Mouse (Mus musculus): ENCODE measurements around the gene Mdc1.

Mdc1 gene

DNA sequence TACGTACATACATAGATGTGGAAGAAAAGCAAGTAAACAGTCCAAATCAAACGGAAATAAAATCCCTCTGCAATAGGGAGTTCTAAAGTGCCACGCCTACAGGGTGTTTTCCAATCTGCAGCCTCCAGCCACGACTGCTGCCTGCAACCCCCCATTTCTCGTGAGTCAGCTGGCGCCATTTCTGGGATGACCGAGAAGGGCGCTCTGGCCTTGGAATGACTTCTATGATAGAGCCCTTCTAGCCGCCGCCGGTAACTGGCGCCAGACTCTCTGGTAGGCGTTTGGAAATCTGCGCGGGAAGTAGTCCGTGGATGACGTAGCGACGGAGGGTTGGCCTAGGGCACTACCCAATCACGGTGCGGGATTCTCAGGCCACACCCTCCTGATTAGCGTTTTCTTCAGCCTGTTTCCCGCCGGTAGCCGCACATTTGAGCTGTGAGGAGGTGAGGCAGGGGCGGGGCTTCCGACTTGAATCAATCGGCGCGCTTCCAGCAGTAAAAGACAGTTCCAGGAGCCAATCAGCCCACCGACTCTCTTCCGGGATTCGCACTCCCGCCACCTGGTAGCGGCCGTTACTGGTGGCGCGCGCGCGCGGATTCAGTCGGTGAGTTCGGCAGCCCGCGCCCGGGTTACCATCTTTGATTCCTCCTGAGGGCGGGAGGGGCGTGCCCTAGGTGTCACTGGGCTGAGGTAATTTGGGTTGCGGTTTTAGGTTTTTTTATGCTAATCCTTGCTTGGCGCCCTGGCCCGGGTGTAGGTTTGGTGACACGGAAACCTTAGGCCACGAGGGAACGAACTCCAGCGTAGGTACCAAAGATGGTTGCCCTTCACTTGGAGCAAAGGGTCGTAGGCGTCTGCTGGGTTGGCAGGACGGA lies at the start of gene Mdc1:
Mdc1 (plus strand) TSS at position 440 of the 875 bp plus-strand sequence.
- ATAC-seq (ENCODE audit: low TSS enrichment), result peak; percentile 83

DNA sequence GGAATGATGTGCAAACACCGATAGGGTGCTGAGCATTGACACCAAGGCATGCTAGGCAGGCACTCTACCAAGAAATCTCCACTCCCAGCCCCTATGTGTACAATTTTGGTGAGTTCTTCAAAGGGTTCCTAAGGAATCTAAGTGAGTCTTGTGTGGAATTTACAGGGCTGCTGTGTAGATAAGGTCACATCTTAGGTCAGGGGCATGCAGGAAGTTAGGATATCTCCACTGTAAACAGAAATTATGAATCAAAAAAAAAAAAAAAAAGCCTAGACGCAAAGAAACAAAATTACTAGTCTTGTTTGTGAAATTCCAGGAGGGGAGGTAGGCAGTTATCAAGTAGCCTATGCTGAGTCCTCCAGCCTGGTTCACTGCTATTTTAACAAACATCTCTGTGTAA lies 48.5 kb upstream of the Mdc1 start:
- ATAC-seq (ENCODE audit: low TSS enrichment), result no peak

DNA sequence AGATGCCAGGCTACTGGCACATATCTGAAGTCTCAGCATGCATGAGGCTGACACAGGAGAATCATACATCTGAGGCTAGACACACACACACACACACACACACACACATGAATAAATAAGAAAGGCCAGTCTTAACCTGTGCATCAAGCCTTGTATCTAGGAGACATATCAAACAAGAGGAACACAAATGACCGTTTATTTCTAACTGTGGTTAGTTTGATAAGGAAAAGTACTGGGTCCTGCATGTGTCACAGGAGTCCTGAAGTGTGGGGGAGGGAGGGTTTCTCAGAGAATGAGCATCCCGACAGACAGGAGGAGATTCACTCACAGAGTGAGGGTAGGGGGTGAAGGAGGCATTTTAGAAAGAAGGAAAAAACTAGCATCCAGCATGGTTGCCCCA lies 46.2 kb upstream of the Mdc1 start:
- ATAC-seq (ENCODE audit: low TSS enrichment), result no peak

DNA sequence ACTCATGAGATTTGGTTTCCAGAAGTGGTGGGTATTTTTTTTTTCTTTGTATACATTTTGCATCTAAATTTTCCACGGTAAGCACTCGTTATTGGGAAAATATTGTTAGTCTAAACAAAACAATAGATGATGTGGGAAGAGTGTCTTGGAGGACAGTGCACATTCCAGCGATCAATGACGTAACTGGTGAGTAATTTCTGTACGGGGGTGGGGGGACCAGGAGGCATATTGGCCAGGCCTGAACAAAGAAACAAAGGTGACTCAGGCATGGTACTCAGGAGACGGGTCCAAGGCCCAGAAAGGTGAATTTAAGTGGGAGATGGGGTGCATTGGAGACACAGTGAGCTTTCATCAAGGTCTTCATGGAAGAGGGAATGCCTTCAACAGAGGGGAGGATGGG lies 45.7 kb upstream of the Mdc1 start:
- no peak for ATAC-seq (ENCODE audit: low TSS enrichment)

DNA sequence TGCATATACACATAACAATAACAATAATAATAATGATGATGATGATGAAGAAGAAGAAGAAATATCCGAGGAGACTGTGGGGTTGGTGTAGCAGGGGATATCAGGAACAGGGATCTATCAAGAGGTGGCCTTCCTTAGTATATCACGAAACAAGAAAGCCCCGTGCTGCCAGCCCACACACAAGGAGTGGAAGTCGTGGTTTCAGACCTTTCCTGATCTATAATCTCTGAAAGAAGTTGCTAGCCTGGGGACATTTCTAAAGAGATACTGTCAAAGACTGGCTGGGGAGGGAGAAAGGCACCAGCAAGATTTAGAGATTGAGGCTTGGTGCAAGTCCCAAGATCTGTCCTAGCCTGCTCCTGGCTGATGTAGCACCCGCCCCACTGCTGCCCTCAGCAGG lies 44.5 kb upstream of the Mdc1 start:
- no peak for ATAC-seq (ENCODE audit: low TSS enrichment)

DNA sequence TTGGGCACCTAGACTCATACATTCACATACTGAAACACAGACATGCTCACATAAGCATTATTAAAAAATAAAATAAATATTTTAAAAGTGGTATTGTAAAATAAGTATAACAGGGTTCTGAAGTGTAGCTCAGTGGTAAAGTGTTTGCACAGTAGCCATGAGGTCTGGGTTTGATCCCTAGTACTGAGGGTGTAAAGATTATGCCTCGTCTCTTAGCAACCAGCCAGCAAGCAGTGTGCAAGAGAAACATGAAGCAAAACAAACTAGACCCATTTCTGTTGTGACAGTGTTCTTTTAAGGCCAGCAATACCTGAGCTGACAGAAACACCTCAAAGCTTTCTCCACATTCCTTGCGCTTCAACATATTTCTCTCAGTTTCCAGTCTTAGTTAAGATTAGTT lies 40.4 kb upstream of the Mdc1 start:
- no peak for ATAC-seq (ENCODE audit: low TSS enrichment)

DNA sequence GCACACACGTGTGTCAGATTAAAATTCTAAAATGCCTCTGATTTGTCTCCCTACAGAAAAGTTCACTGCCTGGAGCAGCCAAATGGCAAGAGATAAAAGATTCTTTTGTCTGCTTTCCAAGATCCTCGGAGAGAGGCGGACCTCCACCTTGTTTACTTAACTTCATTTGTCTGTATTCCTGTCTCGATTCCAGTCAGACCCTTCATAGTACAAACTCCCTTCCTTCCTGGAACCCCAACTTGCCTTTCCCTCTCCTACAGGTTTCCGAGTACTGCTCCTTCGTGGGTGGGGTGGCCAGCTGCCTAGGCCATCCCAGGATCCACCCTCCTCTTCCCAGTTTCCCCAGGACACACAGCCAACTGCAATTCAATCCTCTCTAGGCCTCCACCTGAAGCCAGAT lies 38.3 kb upstream of the Mdc1 start:
- ATAC-seq (ENCODE audit: low TSS enrichment), result no peak

DNA sequence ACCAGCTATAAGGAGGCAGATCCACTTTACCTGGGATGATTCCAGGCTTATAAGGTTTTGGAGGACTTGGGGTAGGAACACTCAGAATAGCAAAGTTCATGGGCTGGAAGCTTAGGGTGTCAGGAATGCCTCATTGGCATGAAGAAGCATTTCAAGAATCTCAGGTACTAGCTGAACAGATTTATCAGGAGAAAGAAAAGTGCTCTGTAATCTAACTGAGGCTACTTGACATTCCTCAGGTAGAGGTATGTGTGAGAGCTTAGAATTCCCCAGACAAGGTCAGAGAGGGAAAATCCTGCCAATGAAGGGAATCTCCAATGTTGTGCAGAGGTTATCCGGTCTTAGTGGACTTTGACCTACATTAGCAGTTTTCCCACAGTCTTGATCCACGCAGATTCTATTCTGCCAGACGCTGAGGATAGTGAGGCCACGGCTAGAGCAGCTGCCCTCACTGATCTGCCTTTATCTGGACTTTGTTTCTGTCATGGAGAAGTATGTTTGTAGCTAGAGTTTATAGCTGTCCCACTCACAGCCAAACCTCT lies 37.4 kb upstream of the Mdc1 start:
- ATAC-seq (ENCODE audit: low TSS enrichment), result no peak

DNA sequence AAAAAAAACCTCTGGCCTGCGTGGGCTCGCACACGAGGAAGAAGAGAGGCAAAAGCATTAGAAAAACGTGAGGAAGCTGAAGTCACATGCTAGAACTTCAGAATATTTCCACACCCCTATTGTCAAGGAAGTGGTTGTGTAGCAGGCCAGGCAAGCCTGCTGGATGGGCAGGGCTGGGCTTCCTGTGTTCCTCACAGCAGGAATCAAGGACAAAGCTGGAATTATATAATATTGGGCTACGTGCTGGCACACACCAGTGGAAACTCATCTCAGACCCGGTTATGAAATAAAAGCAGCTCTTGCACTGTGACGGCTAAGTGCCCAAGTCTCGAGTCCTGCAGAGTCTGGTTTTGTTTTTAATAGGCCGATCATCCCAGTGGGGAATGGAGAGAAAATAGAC lies 33.2 kb upstream of the Mdc1 start:
- peak; percentile 70; the same call in 1 of the 2 replicates for ATAC-seq (ENCODE audit: low TSS enrichment)

DNA sequence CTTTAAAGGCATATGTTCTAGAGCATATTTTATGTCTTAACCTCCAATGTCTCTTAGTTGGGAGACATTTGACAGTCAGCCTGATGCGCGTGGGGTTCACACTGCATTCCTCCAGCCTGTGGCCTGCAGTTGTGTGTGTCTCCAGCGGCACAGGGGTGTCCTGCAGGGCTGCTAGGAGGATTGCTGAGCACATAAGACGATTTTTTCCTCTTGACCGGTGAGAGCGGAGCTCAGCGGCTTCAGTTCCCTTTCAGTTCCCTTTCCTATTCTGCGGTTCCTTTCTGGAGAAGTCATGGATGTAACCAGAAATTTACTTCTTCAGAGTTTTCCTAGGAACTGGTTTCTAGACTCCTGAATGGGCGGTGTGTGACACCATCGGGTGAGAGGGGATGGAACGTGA lies 31.9 kb upstream of the Mdc1 start:
- no peak for ATAC-seq (ENCODE audit: low TSS enrichment)

DNA sequence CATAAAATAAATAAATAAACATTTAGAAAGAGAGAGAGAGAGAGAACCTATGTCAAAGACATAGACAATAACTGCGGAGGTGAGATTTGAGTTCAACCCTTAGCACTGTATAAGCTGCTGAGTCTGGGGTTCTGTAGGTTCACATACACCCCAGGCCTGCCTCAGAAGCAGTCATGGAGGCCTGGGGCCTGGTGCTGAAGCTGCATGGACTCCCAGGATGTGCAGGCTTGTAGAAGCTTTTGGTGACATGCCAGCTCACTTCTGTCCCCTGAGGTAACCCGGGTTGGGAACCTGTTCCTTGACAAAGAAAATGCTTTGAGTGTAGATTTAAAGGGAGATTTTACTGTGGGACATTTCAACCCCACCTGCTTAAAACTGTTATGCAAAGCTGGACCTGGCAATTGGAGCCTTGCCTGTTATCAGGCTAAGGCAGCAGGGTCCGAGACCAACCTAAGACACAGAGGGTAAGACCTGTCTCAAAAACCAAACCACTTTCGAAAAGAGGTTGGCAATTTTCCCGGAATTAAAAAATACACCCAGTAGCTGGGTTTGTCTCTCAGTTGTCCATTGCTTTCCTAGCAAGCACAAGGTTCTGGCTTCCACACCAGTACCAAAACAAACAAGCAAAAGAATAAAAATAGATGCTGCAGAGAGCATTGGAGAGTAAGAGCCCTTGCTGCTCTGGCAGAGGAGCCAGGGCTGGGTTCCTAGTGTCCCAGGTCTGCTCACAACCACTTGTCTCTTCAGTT lies 30.2 kb upstream of the Mdc1 start:
- no peak for ATAC-seq (ENCODE audit: low TSS enrichment)

DNA sequence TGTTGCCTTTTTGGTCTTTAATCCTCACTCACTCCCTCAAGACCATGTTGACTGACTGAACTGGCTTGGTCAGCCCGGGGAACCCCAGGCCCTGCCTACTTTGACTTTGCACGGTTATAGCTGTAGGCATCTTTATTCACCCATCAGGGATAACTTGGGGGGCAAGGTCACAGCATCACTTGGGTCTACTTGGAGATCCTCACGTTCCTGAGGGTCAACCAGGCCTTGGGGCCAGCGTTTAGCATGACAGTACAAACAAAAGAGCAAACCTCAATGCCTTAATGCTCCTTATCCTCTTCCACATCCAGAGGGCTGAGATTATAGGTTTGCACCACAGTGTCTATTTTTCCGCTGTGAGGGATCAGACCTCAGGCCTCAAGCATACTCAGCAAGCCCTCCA lies 29.0 kb upstream of the Mdc1 start:
- no peak for ATAC-seq (ENCODE audit: low TSS enrichment)

DNA sequence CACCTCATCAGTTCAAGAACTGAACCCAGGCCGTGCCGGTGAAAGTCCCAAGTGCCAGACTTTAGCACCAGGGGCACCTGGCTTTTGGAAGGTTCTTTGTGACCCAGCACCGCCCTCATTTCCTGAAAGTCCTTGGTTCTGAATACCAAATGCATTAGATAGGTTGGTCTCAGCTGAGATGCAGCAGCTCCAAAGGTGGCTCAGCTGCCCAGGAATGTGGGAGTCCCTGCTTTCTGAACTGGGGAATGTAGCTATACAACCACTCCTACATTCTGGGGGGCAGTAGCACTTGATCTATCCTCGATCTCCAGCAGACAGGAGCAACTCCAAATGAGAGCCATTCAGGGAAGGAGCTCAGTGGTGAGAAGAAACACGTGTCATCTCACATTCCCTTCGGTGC lies 28.6 kb upstream of the Mdc1 start:
- ATAC-seq (ENCODE audit: low TSS enrichment), result no peak

DNA sequence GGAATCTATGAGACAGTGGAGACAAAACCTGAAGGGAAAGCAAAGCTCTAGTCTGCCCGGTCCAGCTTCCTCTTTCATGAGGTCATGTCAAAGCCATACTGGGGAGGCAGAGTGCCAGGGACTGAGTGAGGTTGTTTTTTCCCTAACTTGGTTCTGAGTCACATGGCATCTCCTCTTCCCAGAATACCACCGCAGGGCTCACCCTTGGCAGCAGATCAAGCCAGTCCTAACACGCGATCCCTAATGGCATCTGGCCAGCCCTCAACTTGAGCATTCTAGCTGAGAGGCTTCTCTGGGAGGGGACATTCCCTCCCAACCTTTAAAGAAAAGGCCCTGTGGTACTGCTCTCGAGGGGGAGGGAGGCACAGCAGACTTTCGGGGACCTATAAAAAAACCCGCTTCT lies 28.1 kb upstream of the Mdc1 start:
- peak; percentile 44; the same call in 1 of the 2 replicates for ATAC-seq (ENCODE audit: low TSS enrichment)

DNA sequence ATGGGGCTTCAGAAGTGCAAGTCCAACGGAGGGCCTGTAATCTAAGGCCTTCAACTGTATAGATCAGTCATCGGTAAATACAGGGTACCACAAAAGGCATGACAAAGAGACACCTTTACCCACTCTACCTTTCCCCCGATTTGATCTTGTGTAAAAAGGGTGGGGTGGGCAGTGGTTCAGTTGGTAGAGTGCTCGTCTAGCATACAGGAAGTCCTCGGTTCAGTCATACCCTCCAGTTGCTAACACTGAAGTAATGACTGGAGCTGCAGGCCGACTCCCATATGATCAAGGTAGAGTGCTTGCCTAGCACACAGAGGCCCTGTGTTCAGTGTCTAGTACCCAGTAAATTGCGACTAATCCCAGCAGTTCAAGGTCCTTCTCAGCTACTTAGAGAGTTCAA lies 27.7 kb upstream of the Mdc1 start:
- ATAC-seq (ENCODE audit: low TSS enrichment), result no peak

DNA sequence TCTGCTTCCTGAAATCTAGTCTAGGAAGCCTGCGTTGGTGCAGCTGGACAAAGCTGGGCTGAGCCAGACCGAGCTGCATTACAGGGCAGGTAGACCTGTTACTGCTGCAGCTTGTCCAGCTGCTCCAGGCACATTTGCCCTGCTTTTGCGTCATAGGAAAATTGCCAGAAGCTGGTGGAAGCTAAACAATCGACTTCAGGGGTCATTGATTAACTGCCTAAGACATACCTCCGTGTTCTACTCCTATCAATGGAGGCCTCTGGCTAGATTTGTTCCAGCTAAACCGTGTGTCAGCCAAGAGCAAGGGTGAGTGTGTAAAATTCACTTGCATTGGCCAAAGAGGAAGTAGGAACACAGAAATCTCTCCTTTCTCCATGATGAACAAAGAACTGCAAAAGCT lies 26.6 kb upstream of the Mdc1 start:
- no peak for ATAC-seq (ENCODE audit: low TSS enrichment)

DNA sequence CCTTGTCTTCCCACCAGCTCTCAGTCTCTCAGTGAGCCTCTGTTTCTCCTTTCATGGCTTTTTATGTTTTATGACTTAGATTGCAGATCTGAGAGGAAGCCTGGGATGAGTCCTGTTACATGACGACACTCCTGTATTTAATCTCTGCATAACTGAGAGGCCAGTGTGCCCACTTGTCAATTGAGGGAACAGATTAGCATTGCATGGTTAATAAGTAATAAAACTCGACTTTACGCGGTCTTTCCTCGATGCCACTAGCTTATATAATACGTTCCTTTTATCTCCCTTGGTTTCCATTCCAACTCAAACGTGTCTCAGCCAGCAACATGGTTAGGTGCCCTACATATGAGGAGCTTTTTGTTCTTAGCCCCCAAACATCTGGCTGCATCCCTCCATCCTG lies 25.5 kb upstream of the Mdc1 start:
- 0 out of 2 replicates have a peak, but pooled peaks have one; percentile 25 for ATAC-seq (ENCODE audit: low TSS enrichment)

DNA sequence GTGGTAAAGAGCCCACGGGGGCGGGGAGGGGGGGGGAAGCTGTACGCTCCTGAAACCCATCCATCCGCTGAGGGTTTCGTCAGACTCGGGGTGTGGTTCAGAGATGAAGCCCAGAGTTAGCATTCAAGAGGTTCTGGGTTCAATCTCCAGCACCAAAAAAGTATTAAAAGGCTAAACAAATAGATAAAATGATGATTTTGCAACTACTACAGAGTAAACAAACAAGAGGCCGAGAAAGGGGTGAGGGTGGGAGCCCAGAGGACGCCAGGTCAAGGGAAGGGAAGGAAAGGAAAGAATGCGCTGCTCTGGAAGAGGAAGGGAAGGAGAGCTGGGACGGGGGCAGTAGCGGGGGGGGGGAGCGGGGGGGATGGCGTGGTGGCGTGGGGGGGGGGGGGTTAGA lies 24.6 kb upstream of the Mdc1 start:
- ATAC-seq (ENCODE audit: low TSS enrichment), result no peak

DNA sequence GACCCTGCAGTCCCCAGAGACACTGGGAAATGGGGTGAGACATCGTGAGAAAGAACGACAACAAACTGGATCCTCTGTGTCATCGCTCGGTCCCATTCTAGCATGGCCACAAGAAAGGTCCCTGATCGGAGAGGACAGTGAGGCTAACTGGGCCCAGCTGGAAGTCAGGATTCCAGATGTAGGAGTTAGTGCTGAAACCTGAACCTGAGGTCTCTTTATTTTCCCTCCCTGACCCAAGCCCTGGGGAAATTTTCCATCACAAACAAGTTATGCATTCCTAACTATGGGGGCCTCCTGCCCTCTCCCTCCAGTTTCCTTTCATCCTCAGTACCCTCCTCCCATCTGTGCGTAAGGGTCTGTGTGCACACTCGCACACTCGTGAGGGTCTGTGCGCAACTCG lies 24.1 kb upstream of the Mdc1 start:
- no peak for ATAC-seq (ENCODE audit: low TSS enrichment)

DNA sequence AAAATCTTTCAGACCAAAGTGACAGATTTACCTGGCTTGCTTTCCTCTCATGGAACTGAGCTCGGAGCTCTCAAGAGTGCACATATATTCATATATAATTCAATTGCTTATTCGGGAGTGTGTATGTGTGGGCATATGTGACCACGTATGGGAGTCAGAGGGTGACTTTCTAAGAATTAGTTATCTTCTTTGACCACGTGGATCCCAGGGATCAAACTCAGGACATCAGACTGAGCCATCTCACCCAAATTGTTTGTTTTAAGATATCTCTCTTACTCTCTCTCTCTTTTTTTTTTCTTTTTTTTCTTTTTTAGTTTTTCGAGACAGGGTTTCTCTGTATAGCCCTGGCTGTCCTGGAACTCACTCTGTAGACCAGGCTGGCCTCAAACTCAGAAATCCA lies 21.2 kb upstream of the Mdc1 start:
- ATAC-seq (ENCODE audit: low TSS enrichment), result no peak

DNA sequence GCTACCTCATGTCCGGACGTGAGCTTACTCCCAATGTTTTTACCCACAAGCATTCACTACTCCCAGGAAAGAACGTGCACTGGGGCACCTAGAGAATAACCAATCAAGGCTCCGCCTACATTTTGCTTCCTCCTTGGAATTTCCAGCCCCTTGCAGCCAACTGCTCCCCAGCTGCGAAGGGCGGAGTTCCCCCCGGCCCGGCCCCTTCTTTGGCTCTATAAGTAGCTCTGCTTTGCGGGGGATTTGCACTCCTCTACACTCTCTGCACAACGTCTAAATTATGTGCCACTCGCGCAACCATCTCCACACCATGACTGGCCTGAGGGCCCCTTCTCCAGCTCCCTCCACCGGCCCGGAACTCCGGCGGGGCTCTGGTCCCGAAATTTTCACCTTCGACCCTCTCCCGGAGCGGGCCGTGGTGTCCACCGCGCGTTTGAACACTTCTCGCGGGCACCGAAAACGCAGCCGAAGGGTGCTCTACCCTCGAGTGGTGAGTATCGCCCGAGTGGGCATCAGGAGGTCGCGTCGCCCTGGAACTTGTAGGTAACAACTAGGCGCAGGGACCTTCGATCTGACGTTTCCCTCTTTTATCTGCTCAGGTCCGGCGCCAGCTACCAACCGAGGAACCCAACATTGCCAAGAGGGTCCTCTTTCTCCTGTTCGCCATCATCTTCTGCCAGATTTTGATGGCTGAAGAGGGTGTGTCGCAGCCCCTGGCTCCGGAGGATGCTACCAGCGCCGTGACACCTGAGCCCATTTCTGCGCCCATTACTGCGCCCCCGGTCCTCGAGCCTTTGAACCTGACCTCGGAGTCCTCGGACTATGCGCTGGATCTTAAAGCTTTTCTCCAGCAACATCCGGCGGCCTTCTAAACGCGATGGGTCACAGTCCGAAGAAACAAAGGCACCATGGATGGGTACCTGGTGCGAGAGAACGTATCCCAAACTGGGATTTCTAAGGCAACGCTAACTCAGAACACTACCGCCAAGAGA lies 19.6 kb upstream of the Mdc1 start, which contains the start of gene Ier3:
Ier3 (plus strand) TSS at position 246 of the 992 bp plus-strand sequence.
- ATAC-seq (ENCODE audit: low TSS enrichment), result peak; percentile 50

DNA sequence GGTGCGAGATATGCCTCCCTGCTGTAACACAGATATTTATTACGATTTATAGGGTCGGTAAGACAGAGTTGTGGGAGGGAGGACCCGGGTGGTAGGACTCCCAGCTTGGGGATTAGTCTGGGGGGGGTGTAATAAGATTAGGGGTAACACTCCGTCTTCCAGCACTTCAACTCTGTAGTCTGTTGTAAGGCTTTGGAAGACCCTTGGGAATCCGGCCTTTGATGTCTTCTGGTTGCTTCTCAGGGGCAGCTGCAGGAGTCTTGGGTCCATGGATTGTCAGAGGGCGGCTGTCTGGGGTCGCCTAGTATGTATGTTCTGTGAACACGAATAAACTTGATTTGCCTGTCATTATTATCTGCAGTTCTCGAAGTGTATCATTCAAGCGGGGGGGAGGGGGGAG lies 18.8 kb upstream of the Mdc1 start:
- no peak for ATAC-seq (ENCODE audit: low TSS enrichment)

Data from frontal cortex, adult (tissue).